ENCODE assay signal across 9 mouse cellular contexts in the genomic region with DNA sequence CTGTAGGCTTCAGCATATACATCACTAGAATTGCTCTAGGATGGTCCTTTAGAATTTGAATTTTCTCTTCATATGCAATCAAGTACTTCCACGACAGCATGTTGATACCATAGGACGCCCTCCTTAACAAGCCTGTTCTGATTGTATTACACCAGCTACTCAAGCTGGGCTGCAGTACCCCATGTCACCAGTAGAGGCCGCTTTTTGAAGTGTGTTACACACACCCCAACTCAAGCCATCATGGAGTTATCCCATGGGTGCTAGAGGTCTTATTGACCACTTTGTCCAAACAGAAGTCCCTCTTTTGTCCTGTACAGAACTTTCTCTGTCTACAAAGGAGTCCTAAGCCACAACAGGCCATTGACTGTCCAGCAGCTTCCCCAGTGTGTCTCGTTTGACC.
DNase-seq lines count a peak whose midpoint lies in the region; ATAC-seq and TF ChIP-seq lines count a peak whose summit lies in the region.
"Had no signal": no experiment of that assay in that cellular context is flagged by ENCODE, and none has a peak within 500 bp of the region (broad histone marks: within the 10 kb centered on the region; RNA-seq: fewer than 3 reads in every experiment).

No protein-coding gene starts in this region.

- DNase-seq in 416B (ENCODE audit: low read depth): peak; percentile 62
- DNase-seq in c-Kit-positive CD71-positive TER-119-negative erythroid progenitor cells, embryonic 14.5 days (ENCODE audit: low read depth): peak; percentile 47
- peak; percentile 85 for DNase-seq in gastrocnemius, adult 18-20 months (ENCODE audit: low spot score)
- peak; percentile 88 to 89 for DNase-seq in kidney, postnatal 4 days
- peak; percentile 37 for DNase-seq in spleen, adult 12 weeks (ENCODE audit: low spot score)

- H3K9me3 ChIP-seq in E14TG2a.4 (ENCODE audit: low read length): peaks cover 9% of the 10 kb centered on the region
- no peaks in the 10 kb centered on the region for H3K9me3 ChIP-seq in lung, embryonic 16.5 days (ENCODE audit: control insufficient read depth, low read length)
- H3K9me3 ChIP-seq: hindbrain, embryonic 15.5 days had no signal

- no peaks in the 10 kb centered on the region for H3K36me3 ChIP-seq in E14TG2a.4 (ENCODE audit: insufficient read depth, low read length)
- H3K36me3 ChIP-seq in lung, embryonic 16.5 days (ENCODE audit: control insufficient read depth, insufficient read depth, low read length): no peaks in the 10 kb centered on the region
- H3K36me3 ChIP-seq: hindbrain, embryonic 15.5 days had no signal

- peak; percentile 54; the same call in 1 of the 2 replicates for ATAC-seq in lung, embryonic 16.5 days (ENCODE audit: low read depth)
- ATAC-seq in activated CD4-positive, CD25-positive, alpha-beta regulatory T cell, adult 4 months: no peak

- no peaks in the 10 kb centered on the region for H3K4me1 ChIP-seq in E14TG2a.4 (replicated peaks; ENCODE audit: low read depth, low read length)
- no peaks in the 10 kb centered on the region for H3K4me1 ChIP-seq in lung, embryonic 16.5 days (replicated peaks; ENCODE audit: control insufficient read depth, insufficient read depth, low read length)

- H3K4me2 ChIP-seq in lung, embryonic 16.5 days (ENCODE audit: low read depth, low read length): no peak overlapping the region
- H3K4me2 ChIP-seq: hindbrain, embryonic 15.5 days had no signal

- TF ChIP-seq CTCF in E14TG2a.4 (conservative IDR thresholded peaks at IDR 0.05; ENCODE audit: low read length): peak; percentile 100

- WGBS in lung, embryonic 16.5 days: 39% methylated on average over 4 of the region's 4 CpGs

- 0 out of 2 replicates have a peak, but pooled peaks cover 3% of the 10 kb centered on the region for H3K27me3 ChIP-seq in E14TG2a.4 (ENCODE audit: insufficient read depth, low read length)
- no peaks in the 10 kb centered on the region for H3K27me3 ChIP-seq in lung, embryonic 16.5 days (ENCODE audit: control insufficient read depth, insufficient read depth, low read depth, low read length)
- H3K27me3 ChIP-seq: hindbrain, embryonic 15.5 days had no signal

- H3K4me3 ChIP-seq in E14TG2a.4 (replicated peaks; ENCODE audit: low read length): no peak overlapping the region
- H3K4me3 ChIP-seq in lung, embryonic 16.5 days (ENCODE audit: low read length): no peak overlapping the region
- H3K4me3 ChIP-seq: hindbrain, embryonic 15.5 days had no signal

- H3K9ac ChIP-seq in lung, embryonic 16.5 days (ENCODE audit: low read length): no peak overlapping the region
- H3K9ac ChIP-seq: hindbrain, embryonic 15.5 days had no signal

- H3K27ac ChIP-seq in lung, embryonic 16.5 days (ENCODE audit: low read length): no peak overlapping the region
- H3K27ac ChIP-seq: hindbrain, embryonic 15.5 days had no signal

Comparison
In these comparisons a context has a peak if more than half of its experiments do, and no peak if none do; other contexts are left out.
1. DNase-seq: peak in every context shown above with its lines; median percentile 88 in kidney, postnatal 4 days; 85 in gastrocnemius, adult 18-20 months; 62 in 416B; 47 in c-Kit-positive CD71-positive TER-119-negative erythroid progenitor cells, embryonic 14.5 days; 37 in spleen, adult 12 weeks.